Comparison of ENCODE assay signal across 25 mouse cellular contexts in the genomic region with DNA sequence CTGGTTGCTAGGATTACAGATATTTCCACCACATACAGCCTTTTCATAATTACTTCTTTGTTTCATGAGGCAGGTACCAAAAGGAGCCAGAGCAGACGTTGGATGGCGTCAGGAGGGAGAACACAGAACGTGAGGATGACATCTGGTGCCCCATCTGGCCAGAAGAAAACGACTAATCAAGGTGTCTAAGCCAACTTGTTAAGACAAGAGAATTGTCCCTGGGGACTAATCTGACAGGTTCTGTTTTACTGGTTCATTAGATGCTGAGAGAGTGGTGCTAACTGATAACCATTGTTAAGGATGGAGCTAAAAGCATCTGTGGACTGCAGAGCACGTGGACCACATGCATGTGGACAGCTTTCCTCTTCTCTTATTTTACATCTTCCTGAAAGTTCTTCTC. TPM values are rescaled to one million over a fixed set of nuclear protein-coding genes. Genes with fewer than 3 reads are reported as not detected.
DNase-seq lines count a peak whose midpoint lies in the region; ATAC-seq lines count a peak whose summit lies in the region.
"Had no signal": no experiment of that assay in that cellular context is flagged by ENCODE, and none has a peak within 500 bp of the region (broad histone marks: within the 10 kb centered on the region; RNA-seq: fewer than 3 reads in every experiment).

No protein-coding gene starts in this region.

- no peaks in the 10 kb centered on the region for H3K36me3 ChIP-seq in embryonic facial prominence, embryonic 14.5 days (ENCODE audit: control insufficient read depth, insufficient read depth, low read length)
- no peaks in the 10 kb centered on the region for H3K36me3 ChIP-seq in embryonic facial prominence, embryonic 10.5 days (replicated peaks)
- H3K36me3 ChIP-seq: limb, embryonic 15.5 days; stomach, embryonic 15.5 days had no signal

- ATAC-seq in embryonic facial prominence, embryonic 14.5 days (ENCODE audit: low read depth) = peak; percentile 56
- 0 out of 2 replicates have a peak, but pooled peaks have one; percentile 22 for ATAC-seq in megakaryocyte-erythroid progenitor cell, adult 5-6 weeks (replicated peaks; ENCODE audit: low FRiP score, low TSS enrichment, poor library complexity, severe bottlenecking)
- ATAC-seq: CD4-positive, CD25-positive, alpha-beta regulatory T cell, adult 4 months; intestine, postnatal 0 days; Patski had no signal

- DNase-seq in embryonic facial prominence, embryonic 14.5 days (ENCODE audit: low spot score) = peak; percentile 67
- DNase-seq in embryonic facial prominence, embryonic 10.5 days (ENCODE audit: low spot score) = no peak
- peak; percentile 24 for DNase-seq in left cerebral cortex, postnatal 4 days
- no peak for DNase-seq in left cerebral cortex, postnatal 14 days (ENCODE audit: low spot score in 2 of 2)
- peak; percentile 4 for DNase-seq in brain, adult 2 months (ENCODE audit: low read depth, low spot score)
- no peak for DNase-seq in adrenal gland, postnatal 10 days
- DNase-seq in right cerebral cortex, postnatal 36 days (ENCODE audit: low spot score in 2 of 2) = no peak
- DNase-seq: adrenal gland, adult 2 months; cerebellum, adult 8-10 months; gastrocnemius, postnatal 10 days; kidney, postnatal 36 days; layer of hippocampus, adult 9-11 months; right cerebral cortex, postnatal 4 days; thymus, postnatal 25 days had no signal

- H3K9me3 ChIP-seq in embryonic facial prominence, embryonic 14.5 days (ENCODE audit: control insufficient read depth, low read length) = no peaks in the 10 kb centered on the region
- H3K9me3 ChIP-seq in embryonic facial prominence, embryonic 10.5 days = no peaks in the 10 kb centered on the region
- H3K9me3 ChIP-seq: limb, embryonic 15.5 days; stomach, embryonic 15.5 days had no signal

- WGBS in embryonic facial prominence, embryonic 14.5 days = 53% methylated on average over 5 of the region's 5 CpGs
- 70% methylated on average over 5 of the region's 5 CpGs for WGBS in embryonic facial prominence, embryonic 10.5 days

- no peak overlapping the region for H3K4me2 ChIP-seq in embryonic facial prominence, embryonic 14.5 days (ENCODE audit: low read depth, low read length)
- H3K4me2 ChIP-seq: heart, embryonic 11.5 days; limb, embryonic 15.5 days; lung, embryonic 14.5 days; stomach, embryonic 15.5 days had no signal

- no peak overlapping the region for H3K9ac ChIP-seq in embryonic facial prominence, embryonic 14.5 days (ENCODE audit: low read depth, low read length)
- H3K9ac ChIP-seq: limb, embryonic 15.5 days; liver, embryonic 14.5 days; lung, embryonic 14.5 days; stomach, embryonic 15.5 days had no signal

- intact Hi-C loops in left cerebral cortex, postnatal 4 days (cut with DNase I) = no loop called here
- intact Hi-C loops in left cerebral cortex, postnatal 14 days (cut with DNase I) = no loop called here

- H3K27me3 ChIP-seq in embryonic facial prominence, embryonic 14.5 days (replicated peaks; ENCODE audit: control insufficient read depth, insufficient read depth, low read length) = no peaks in the 10 kb centered on the region
- H3K27me3 ChIP-seq in embryonic facial prominence, embryonic 10.5 days (replicated peaks; ENCODE audit: low read depth, poor library complexity, severe bottlenecking) = no peaks in the 10 kb centered on the region
- H3K27me3 ChIP-seq: limb, embryonic 15.5 days; stomach, embryonic 15.5 days had no signal

- H3K4me3 ChIP-seq in embryonic facial prominence, embryonic 14.5 days (ENCODE audit: low read depth, low read length) = no peak overlapping the region
- H3K4me3 ChIP-seq in embryonic facial prominence, embryonic 10.5 days = no peak overlapping the region
- H3K4me3 ChIP-seq: limb, embryonic 15.5 days; stomach, embryonic 15.5 days had no signal

- H3K4me1 ChIP-seq in embryonic facial prominence, embryonic 14.5 days (ENCODE audit: control insufficient read depth, insufficient read depth, low read length) = no peaks in the 10 kb centered on the region
- H3K4me1 ChIP-seq in embryonic facial prominence, embryonic 10.5 days = no peaks in the 10 kb centered on the region
- H3K4me1 ChIP-seq: stomach, embryonic 15.5 days had no signal

- no peak overlapping the region for H3K27ac ChIP-seq in embryonic facial prominence, embryonic 14.5 days (replicated peaks; ENCODE audit: low read depth, low read length)
- no peak overlapping the region for H3K27ac ChIP-seq in embryonic facial prominence, embryonic 10.5 days (replicated peaks)
- H3K27ac ChIP-seq: limb, embryonic 15.5 days; liver, embryonic 14.5 days; stomach, embryonic 15.5 days had no signal

RNA-seq across cellular contexts. Expression of a gene that starts 7.8 kb away (rescaled TPM):
- 2.1 and 2.6 TPM in 2 replicates for polyA plus RNA-seq in embryonic facial prominence, embryonic 14.5 days (2014; fragmentation: Nextera tagmentation; extraction: Ambion mirVana)
- 0.52 and 1.3 TPM in 2 replicates for polyA plus RNA-seq in embryonic facial prominence, embryonic 10.5 days (2016; fragmentation: Nextera tagmentation; extraction: Ambion mirVana)
- total RNA-seq in left cerebral cortex, postnatal 4 days (2021) = under 1 TPM; 0.14 to 0.16 TPM
- under 1 TPM in 1 of 2 experiments, not detected in 1; 0.09 TPM for total RNA-seq in left cerebral cortex, postnatal 14 days (2021)
- 1.6 and 2.6 TPM in 2 replicates for total RNA-seq in megakaryocyte-erythroid progenitor cell, adult 5-6 weeks (2014; fragmentation: Nextera tagmentation)
- total RNA-seq in megakaryocyte-erythroid progenitor cell, adult 5-6 weeks (2017) = 2.2 and 4.3 TPM in 2 replicates
- 1 to 10 TPM in 1 of 2 experiments, under 1 TPM in 1; 0.99 to 1.5 TPM for total RNA-seq in adrenal gland, postnatal 10 days (2021)
- total RNA-seq: left cerebral cortex, postnatal 36 days had no signal

RNA-seq across cellular contexts. Expression of a gene that starts 59.5 kb away (rescaled TPM):
- polyA plus RNA-seq in embryonic facial prominence, embryonic 14.5 days (2014; fragmentation: Nextera tagmentation; extraction: Ambion mirVana) = 10.4 and 10.8 TPM in 2 replicates
- polyA plus RNA-seq in embryonic facial prominence, embryonic 10.5 days (2016; fragmentation: Nextera tagmentation; extraction: Ambion mirVana) = 1.5 and 3.8 TPM in 2 replicates
- 1 to 10 TPM; 3.5 to 3.6 TPM for total RNA-seq in left cerebral cortex, postnatal 4 days (2021)
- 1 to 10 TPM; 3.5 to 4.2 TPM for total RNA-seq in left cerebral cortex, postnatal 14 days (2021)
- 0.96 TPM in 1 of 2 replicates, not detected in the other for total RNA-seq in megakaryocyte-erythroid progenitor cell, adult 5-6 weeks (2014; fragmentation: Nextera tagmentation)
- total RNA-seq in megakaryocyte-erythroid progenitor cell, adult 5-6 weeks (2017) = not detected in 2 replicates
- total RNA-seq in adrenal gland, postnatal 10 days (2021) = 100 to 1,000 TPM; 127 to 261 TPM
- total RNA-seq: granulocyte monocyte progenitor cell, adult 5-6 weeks had no signal
- polyA plus RNA-seq: CD4-positive, CD25-positive, alpha-beta regulatory T cell, adult 4 months; Patski had no signal

Comparison
In these comparisons a context has a peak if more than half of its experiments do, and no peak if none do; other contexts are left out.
1. DNase-seq: peak in embryonic facial prominence, embryonic 14.5 days (single experiment), left cerebral cortex, postnatal 4 days (single experiment) and brain, adult 2 months (single experiment); none in embryonic facial prominence, embryonic 10.5 days (single experiment), left cerebral cortex, postnatal 14 days (0 of 2), adrenal gland, postnatal 10 days (single experiment) and right cerebral cortex, postnatal 36 days (0 of 2).
2. RNA of a gene that starts 59.5 kb away (total RNA-seq): 127 to 261 TPM in adrenal gland, postnatal 10 days; 3.5 to 4.2 TPM in left cerebral cortex, postnatal 14 days, 3.5 to 3.6 TPM in left cerebral cortex, postnatal 4 days and 0.96 TPM in megakaryocyte-erythroid progenitor cell, adult 5-6 weeks; every median in the first group is over 10 times any median in the second.